Mouse (Mus musculus): ENCODE measurements around the gene Ckap2l.

The Ckap2l gene

DNA sequence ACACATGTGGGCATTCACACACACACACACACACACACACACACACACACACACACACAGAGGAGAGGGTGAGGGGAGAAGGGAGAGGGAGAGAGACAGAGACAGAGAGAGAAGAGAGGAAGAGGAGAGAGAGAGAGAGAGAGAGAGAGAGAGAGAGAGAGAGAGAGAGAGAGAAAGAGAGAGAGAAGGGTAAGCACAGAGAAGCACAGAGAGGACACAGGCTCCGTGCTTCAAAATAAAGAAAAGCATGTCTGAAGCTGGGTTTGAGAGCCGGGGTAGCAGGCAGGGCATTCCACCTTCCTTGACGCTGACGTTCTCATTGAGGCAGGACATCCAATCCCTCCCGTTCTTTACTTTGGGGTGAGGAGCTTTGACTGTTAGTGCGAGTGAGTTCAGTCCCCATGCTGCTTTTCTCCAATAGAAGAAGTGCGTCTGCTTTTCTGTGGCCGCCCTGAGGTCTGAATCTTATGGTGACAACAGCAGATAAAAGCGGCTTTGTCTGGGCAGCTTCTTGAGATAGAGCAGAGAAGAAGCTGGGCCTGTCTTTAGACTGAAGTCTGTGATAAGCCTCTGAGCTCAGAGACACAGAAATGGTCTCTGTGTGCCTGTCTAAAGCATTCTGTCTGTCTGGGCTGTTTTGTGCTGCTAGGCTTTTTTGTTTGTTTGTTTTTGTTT, 63.1 kb downstream of the Ckap2l start:
- no peak for DNase-seq (ENCODE audit: low spot score in 2 of 2)

DNA sequence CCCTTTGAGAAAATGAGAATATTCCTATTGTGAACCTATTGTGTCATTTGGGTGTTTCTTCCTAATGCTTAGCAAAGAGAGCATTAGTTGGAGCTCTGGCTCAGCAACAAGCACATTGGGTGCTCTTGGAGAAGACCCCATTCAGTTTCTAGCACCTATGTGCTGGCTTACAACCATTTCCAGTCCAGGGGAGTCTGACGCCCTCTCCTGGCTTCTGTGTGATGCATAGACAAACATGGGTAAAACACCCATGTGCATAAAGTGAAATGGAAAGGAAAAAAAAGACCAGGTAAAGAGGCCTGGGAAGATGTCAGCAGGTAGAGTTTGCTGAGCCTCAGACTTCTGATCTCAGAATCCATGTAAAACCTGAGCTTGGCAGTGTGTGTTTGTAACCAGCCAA, 63.8 kb downstream of the Ckap2l start:
- no peak for DNase-seq (ENCODE audit: low spot score in 2 of 2)

DNA sequence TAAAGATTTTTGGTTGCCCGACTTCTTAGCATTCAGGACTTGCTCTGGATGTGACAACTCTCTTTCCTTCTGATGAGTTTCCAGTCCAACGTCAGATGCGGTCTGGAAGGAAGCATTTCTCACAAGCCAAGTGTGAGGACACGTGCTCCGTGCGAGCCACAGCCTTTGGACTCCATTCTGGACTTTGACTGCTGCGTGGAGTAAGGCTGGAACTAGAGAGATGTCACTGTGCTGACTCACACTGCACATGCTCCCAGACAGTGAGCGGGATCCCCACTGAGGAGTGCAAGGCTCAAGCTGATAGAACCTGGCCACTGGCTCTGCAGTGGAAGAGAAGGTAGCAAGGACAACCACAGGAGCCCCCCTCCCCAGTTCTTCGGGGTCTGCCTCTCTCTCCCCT, 64.5 kb downstream of the Ckap2l start:
- no peak for DNase-seq (ENCODE audit: low spot score in 2 of 2)

DNA sequence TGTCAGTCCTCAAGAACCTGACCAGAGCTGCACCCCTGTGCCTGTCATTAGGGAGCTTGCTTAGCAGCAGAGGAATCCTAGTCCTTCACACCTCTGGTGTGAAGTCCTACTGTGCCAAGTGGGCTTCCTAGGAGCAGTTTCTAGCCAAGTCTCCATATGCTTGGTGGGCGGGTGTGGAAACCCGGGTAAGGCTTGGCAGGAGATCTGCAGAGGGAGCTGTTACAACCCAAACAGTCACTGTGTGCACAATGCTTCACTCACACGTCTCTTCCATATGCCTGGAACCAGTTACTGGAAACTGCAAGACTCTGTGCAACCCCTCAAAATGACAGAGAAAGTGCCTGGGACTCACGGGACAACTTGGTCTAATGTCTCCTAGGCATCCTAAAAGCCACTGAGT, 65.0 kb downstream of the Ckap2l start:
- no peak for DNase-seq (ENCODE audit: low spot score in 2 of 2)

DNA sequence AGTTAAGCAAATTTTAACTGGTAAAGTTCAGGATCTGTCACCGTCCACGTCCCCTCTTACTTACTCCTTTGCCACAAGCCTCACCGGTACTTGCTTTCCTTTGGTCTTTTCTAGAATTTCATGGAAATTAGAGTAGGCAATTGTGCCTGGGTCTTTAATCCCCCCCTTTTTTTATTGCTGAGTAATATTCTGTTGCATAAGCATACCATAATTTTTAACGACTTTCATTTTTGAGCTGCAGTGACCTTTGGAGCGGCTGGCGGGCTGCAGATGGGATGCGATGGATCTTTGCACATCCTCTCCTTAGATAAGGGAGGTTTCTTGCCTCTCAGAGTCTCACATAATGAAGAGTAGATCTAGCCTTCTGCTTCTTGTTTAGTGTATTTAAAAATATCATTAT, 67.7 kb downstream of the Ckap2l start:
- no peak for DNase-seq (ENCODE audit: low spot score in 2 of 2)

DNA sequence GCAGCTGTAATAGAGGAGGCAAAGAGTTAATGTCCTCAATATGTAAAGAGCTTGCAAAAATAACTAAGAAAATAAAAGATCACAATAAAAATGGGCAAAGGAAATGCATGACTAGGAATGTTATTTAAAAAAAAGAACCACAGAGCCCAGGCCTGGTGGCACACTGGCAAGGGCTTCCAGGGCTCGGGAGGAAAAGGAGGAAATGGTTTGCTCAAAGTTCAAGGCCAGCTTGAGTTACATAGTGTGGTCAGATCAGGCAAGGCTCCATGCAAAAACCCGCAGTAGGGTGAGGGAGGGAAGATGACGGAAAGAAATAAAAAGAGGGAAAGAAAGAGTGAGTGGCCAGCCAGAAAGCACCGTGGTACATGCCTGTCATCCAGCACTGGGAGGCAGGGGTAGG, 68.4 kb downstream of the Ckap2l start:
- no peak for DNase-seq (ENCODE audit: low spot score in 2 of 2)

DNA sequence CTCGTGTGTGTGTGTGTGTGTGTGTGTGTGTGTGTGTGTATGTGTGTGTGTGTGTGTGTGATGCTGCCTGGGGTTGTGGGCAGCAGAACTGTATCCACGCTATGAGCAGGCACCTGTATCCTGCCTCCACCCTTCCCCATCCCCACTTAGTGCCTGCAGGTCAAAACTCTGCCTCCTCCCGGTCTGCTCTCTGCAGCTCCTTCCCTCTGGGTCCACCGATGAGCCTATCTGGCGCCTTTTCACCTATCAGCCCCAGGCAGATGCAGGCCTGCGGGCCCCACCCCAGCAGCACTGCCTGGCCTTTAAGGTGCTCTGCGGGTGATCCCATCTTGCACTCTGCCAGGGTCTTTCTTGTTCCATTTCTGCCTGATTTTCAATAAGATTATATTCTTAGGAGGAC, 69.3 kb downstream of the Ckap2l start:
- no peak for DNase-seq (ENCODE audit: low spot score in 2 of 2)

DNA sequence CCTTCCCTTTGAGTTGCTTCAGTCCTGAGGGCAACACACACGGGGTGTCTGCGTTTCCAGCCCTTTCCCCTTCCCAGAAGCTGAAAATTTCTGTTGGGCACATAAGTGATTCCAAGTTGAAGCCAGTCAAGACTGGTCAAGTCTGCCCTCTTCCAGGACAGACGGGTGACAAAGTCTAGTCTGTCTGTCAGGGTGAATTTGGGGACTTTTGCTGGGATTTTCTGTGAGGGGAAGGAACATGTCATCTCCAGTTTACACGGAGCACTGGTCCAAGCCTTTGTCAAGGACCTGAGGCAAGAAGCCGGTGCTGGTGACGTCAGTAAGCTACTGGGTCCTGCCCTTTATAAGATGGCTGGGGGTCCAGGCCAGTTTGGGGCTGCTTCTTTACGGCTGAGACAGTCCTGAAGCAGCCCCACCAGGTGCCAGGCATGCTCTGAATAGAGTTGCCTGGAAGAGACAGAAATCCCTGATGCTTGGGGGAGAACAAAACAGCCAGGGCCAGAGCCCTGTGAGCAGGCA, 69.9 kb downstream of the Ckap2l start:
- DNase-seq (ENCODE audit: low spot score in 2 of 2): no peak

DNA sequence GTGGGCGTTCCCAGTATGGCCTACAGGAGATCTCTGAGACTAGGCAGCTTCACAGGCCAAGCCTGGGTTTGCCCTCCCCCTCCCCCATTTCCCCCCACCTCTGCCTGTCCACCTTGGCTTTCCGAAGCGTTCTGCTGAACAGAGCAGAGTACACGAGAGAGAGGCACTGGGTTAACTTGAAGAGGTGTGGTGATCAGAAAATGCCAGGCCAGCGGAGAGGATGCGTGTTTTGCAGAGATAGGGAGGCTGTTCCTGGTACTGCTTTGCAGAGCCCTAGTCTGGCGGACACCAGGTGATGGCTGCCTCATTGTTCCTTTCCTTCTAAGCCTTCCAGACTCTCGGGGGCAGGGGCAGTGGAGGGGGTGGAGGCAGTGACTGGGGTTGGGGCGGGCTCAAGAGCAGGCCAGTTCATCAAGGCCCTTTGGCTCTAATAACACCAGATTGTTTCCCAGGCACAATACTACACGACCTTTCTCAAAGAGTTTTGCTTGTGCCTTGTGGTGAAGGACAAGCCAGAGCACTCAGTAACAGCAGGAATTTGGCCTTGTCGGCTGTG, 70.6 kb downstream of the Ckap2l start:
- no peak for DNase-seq (ENCODE audit: low spot score in 2 of 2)

DNA sequence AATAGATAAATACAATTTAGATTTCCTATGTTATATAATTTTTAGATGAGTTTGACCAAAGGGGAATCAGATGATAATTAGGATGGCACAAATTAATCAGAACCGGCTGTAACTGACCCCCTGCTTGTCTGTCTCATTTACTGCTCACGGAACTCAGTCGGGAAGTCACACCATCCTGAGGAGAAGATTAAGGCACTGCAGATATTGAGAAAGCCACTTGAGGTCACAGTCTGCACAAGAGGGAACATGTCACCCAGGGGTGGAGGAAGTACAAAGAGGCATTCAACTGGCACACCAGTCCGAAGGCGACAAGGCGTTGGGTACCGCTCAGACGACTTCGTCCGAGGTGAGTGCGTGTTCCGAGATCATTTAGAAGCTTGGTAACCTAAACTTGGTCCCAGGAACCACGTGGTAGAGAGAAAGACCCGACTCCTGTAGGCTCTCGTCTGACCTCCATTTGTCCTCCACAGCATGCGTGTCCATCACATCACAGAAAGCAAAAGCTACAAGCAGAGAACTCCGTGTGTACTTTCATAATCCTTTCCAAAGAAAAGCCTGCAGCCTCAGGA, 71.7 kb downstream of the Ckap2l start:
- DNase-seq (ENCODE audit: low spot score in 2 of 2): no peak

DNA sequence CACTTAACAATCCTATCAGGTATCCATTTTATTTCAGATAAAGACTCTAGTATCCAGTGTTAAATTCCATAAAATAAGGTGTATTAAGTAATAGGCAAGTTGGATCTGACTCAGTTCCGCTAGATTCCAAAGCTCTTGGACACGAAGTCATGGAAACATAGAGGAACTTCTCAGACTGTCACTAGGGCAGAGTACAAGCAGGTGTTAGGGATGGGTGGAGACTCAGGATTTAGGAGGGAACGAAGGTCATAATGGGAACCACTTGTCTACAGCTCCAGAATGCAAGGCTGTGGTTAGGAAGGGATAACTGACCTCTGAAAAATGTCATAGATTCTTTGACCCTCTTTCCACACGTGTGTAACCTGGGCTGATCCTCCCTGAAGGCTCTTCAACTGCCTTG, 72.8 kb downstream of the Ckap2l start:
- no peak for DNase-seq (ENCODE audit: low spot score in 2 of 2)

DNA sequence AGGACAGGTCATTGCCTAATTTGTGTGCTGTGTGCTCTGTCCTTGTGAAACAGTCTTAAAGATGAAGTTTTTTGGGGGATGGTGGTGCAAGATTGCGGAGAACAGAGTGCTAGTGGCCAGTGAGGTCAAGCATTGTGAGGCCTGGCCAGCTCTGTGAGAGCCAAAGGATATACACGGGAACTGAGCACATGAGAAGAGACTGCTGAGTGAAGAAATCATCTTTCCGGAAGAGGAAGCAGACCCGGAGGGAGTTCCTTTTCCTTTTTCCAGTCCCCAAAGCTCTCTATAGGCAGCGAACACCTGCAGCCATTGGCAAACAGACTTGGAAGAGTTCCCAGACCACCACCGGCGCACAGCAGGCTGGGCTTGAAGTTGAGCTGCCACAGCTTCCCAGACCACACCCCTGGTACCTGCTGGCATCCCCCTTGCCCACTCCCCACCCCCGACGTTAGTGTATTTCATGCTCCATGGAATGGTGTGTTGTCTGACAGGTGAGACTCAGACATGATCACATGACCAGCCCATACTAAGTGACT, 75.8 kb downstream of the Ckap2l start:
- DNase-seq (ENCODE audit: low spot score in 2 of 2): no peak

DNA sequence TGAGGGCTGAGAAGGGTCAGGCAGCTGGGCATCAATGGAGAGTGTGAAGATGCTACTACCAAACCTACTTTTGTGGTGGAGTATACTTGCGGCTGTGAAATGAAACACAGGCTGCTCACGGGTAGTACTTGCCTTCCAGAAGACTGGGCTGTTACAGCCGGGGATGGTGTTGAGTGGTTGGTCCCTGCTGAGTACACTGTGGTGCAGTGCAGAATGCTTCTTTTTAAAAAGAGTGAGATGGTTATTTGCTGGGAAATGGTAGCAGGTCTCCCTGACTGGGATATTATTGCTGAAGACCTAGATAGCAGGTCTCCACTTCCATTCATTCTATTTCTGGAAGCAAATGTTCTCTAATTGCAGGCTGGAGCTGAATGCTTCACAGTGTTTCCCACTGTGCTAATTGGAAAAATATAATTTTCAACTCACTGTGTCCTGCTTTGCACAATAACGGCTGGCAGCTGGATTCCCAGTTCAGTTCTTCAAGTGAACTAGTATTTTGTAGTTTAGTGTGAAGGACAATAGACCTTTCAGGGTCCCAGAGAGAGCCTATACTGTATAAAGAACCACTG, 78.4 kb downstream of the Ckap2l start:
- DNase-seq (ENCODE audit: low spot score in 2 of 2): no peak
